Mouse (Mus musculus) CH12.LX (cell line): ENCODE results near the gene Frmd4a.

Experiments
- CHD2 ChIP-seq: IDR thresholded peaks from 2 replicates; pipeline ENCODE4 v1.6.1; 2011; ENCODE audit warnings: low read length, improper control_type of control experiment
- CTCF ChIP-seq, 2 experiments: IDR thresholded peaks in 1 of 2; conservative IDR thresholded peaks in 1 of 2; 2 replicates each; pipeline ENCODE4 v1.5.1; 2011 to 2012; ENCODE audit warnings: low read depth in 2 of 2, low read length in 2 of 2, improper control_type of control experiment in 1 of 2, inconsistent platforms in 1 of 2, mild to moderate bottlenecking in 1 of 2, moderate library complexity in 1 of 2
- E2F4 ChIP-seq: IDR thresholded peaks from 2 replicates; pipeline ENCODE4 v1.6.1; 2011; ENCODE audit warnings: low read depth, low read length, improper control_type of control experiment; ENCODE audit not compliant: insufficient replicate concordance
- JUND ChIP-seq: conservative IDR thresholded peaks from 2 replicates; pipeline ENCODE4 v1.6.1; 2011; ENCODE audit warnings: low read depth, low read length, improper control_type of control experiment
- MAFK ChIP-seq: IDR thresholded peaks from 2 replicates; pipeline ENCODE4 v1.6.1; 2011; ENCODE audit warnings: low read length, improper control_type of control experiment; ENCODE audit not compliant: insufficient replicate concordance
- MXI1 ChIP-seq: IDR thresholded peaks from 2 replicates; pipeline ENCODE4 v1.6.1; 2011; ENCODE audit warnings: mild to moderate bottlenecking, low read depth, low read length, improper control_type of control experiment
- NELFE ChIP-seq: IDR thresholded peaks from 2 replicates; pipeline ENCODE4 v1.6.1; 2011; ENCODE audit warnings: low read depth, low read length, improper control_type of control experiment
- NRF1 ChIP-seq: IDR thresholded peaks from 2 replicates; pipeline ENCODE4 v1.6.1; 2014; ENCODE audit warnings: low read depth, mild to moderate bottlenecking, inconsistent platforms, low read length, improper control_type of control experiment, moderate library complexity
- POLR2A ChIP-seq: IDR thresholded peaks from 2 replicates; pipeline ENCODE4 v1.6.1; 2011; ENCODE audit warnings: low read depth, mild to moderate bottlenecking, improper control_type of control experiment, low read length
- SIN3A ChIP-seq: IDR thresholded peaks from 2 replicates; pipeline ENCODE4 v1.6.1; 2012; ENCODE audit warnings: low read length, improper control_type of control experiment, inconsistent platforms
- USF1 ChIP-seq: IDR thresholded peaks from 2 replicates; pipeline ENCODE4 v1.6.1; 2014; ENCODE audit warnings: low read depth, mild to moderate bottlenecking, inconsistent platforms, low read length, improper control_type of control experiment
- ZMIZ1 ChIP-seq: IDR thresholded peaks from 2 replicates; pipeline ENCODE4 v1.6.1; 2012; ENCODE audit warnings: low read depth, mild to moderate bottlenecking, inconsistent platforms, low read length, improper control_type of control experiment
- ZNF384 ChIP-seq: IDR thresholded peaks from 2 replicates; pipeline ENCODE4 v1.6.1; 2012; ENCODE audit warnings: low read depth, low read length, improper control_type of control experiment, inconsistent platforms

DNA sequence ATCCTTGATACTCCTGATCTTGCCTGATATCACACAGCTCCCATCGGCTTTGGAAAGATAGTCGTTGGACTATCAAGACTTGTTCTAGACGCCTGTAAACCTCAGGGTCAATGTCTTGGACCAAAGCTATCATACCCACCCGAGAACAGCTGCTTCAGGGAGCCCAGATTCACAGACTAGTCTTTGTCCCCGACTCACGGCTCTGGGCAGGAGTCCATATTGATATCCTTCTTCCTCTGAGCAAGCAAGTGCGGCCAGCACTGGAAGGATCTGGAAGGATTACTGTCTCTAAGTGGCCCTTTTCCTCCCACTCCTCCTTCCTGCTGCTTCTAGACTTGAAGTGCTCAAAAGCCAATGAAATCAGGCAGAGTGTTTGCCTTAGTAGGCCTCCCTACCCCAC is 575.1 kb downstream of the Frmd4a start:
- TF ChIP-seq JUND (no peak), POLR2A (no peak), NRF1 (no peak), ZNF384 (no peak), E2F4 (no peak), SIN3A (no peak), CTCF (conservative IDR thresholded peaks at IDR 0.05 in 1 of 2, IDR thresholded peaks at IDR 0.05 in 1 of 2; ENCODE audit: low read depth in 2 of 2, low read length in 2 of 2) (no peak), NELFE (no peak), USF1 (no peak), MXI1 (no peak), CHD2 (no peak), ZMIZ1 (no peak), MAFK (no peak)
